Mouse (Mus musculus) C2C12 (cell line): ENCODE data around the gene Ankrd9. TPM values are rescaled to one million over a fixed set of nuclear protein-coding genes. Genes with fewer than 3 reads are reported as not detected.

Source experiments
- H3K27me3 ChIP-seq: one replicate; pipeline ENCODE4 v1.6.1; 2011; ENCODE audit not compliant: control insufficient read depth, insufficient read depth, insufficient read length
- H3K36me3 ChIP-seq: one replicate; pipeline ENCODE4 v1.6.1; 2011; ENCODE audit not compliant: control insufficient read depth, insufficient read depth
- H3K4me3 ChIP-seq: one replicate; pipeline ENCODE4 v1.5.1; 2011; ENCODE audit warnings: mild to moderate bottlenecking, control low read depth; ENCODE audit not compliant: poor library complexity, insufficient read depth, severe bottlenecking
- H3K79me2 ChIP-seq: one replicate; pipeline ENCODE4 v1.6.1; 2011; ENCODE audit not compliant: control insufficient read depth, insufficient read depth
- H3K79me3 ChIP-seq: one replicate; pipeline ENCODE4 v1.6.1; 2011; ENCODE audit warnings: low read depth, control low read depth
- H3ac ChIP-seq: one replicate; pipeline ENCODE3; 2011; ENCODE audit warnings: low read depth; ENCODE audit not compliant: control insufficient read depth, insufficient read length
- CEBPB ChIP-seq: IDR thresholded peaks from one replicate; pipeline ENCODE4 v1.6.1; 2011; ENCODE audit warnings: low read depth, mild to moderate bottlenecking, control low read depth, moderate library complexity
- CTCF ChIP-seq: IDR thresholded peaks from one replicate; pipeline ENCODE4 v1.5.1; 2011; ENCODE audit not compliant: control insufficient read depth, insufficient read depth, insufficient read length
- FOSL1 ChIP-seq: IDR thresholded peaks from one replicate; pipeline ENCODE4 v1.8.0; 2011; ENCODE audit warnings: mild to moderate bottlenecking, low read length; ENCODE audit not compliant: poor library complexity, insufficient read depth, severe bottlenecking
- MAX ChIP-seq: IDR thresholded peaks from one replicate; pipeline ENCODE4 v1.6.1; 2011; ENCODE audit warnings: mild to moderate bottlenecking, control low read depth
- MYOD1 ChIP-seq: IDR thresholded peaks from one replicate; pipeline ENCODE4 v1.6.1; 2011; ENCODE audit warnings: low read depth; ENCODE audit not compliant: control insufficient read depth, insufficient read length
- MYOG ChIP-seq: IDR thresholded peaks from one replicate; pipeline ENCODE4 v1.6.1; 2011; ENCODE audit not compliant: control insufficient read depth, insufficient read length; ENCODE audit errors: extremely low read depth
- USF1 ChIP-seq: IDR thresholded peaks from one replicate; pipeline ENCODE4 v1.6.1; 2011; ENCODE audit warnings: low read depth, mild to moderate bottlenecking, control low read depth, moderate library complexity
- polyA plus RNA-seq: library from polyadenylated mRNA; unstranded; fragments of >200 nt; fragmentation: generic; extraction: Trizol; gene quantifications from one replicate; pipeline ENCODE4 v1.2.1, GENCODE M21; 2012; ENCODE audit warnings: missing spikeins

Gene Ankrd9
- polyA plus RNA-seq, 1 experiment: 11.7 TPM

DNA sequence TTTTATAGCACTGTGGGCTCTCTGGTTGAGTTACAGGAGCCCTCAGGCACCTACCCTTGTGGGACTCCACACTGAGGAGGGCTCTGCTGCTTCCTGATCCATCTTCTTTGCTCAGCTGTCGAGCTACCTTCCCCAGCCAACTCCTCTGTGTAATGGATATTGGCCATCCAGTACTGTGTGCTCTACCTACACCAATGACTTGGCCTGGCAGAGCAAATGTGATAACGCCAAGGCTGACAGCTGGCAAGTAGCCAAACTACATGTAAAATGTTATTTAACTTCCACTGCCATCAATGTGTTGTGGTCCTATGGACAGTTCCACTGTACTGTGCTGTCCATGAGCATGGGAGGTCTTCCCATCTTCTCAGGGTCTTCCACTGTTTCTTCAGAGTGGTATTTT is 16.9 kb downstream of the Ankrd9 start:
- no peaks in the 10 kb centered on the region for H3K27me3 ChIP-seq
- no peak overlapping the region for H3K4me3 ChIP-seq
- peaks cover 16% of the 10 kb centered on the region for H3K36me3 ChIP-seq
- no peak overlapping the region for H3ac ChIP-seq
- no peaks in the 10 kb centered on the region for H3K79me3 ChIP-seq
- no peak for TF ChIP-seq MYOG
- TF ChIP-seq MYOD1: no peak
- TF ChIP-seq CEBPB: no peak
- TF ChIP-seq FOSL1: no peak
- no peak for TF ChIP-seq CTCF
- no peak for TF ChIP-seq MAX
- no peak for TF ChIP-seq USF1
- no peaks in the 10 kb centered on the region for H3K79me2 ChIP-seq

DNA sequence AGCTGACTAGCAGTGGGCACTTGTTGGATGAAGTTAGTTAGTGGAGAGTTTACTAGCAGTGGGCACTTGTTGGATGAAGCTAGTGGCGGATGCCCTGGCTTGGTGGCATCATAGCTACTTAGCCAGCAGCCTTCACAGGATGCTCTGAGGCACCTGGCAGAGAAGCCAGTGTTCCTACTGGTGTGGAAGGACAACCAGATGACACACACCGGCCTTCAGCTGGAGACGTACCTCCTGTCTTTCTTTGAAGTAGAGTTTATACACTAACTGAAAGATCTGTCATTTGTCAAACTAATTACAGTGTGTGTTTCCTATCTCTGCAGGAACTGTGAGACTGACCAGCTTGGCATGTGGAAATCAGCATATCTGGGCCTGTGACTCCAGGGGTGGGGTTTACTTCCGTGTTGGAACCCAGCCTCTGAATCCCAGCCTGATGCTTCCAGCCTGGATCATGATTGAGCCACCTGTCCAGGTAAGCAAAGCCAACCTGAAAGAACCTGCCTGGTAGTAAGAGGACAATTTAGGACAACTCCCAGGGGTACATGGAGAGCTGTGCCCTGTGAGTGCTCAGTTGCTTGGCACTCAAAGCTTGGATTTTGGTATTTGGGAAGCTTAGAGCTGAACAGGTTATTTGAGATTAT is 24.4 kb downstream of the Ankrd9 start:
- H3K79me2 ChIP-seq: no peaks in the 10 kb centered on the region
- H3K36me3 ChIP-seq: peaks cover 13% of the 10 kb centered on the region
- TF ChIP-seq MAX (no peak), MYOD1 (no peak), MYOG (no peak), FOSL1 (no peak), CTCF (no peak)
- no peak overlapping the region for H3ac ChIP-seq
- no peak overlapping the region for H3K4me3 ChIP-seq
- no peaks in the 10 kb centered on the region for H3K79me3 ChIP-seq
- no peaks in the 10 kb centered on the region for H3K27me3 ChIP-seq

DNA sequence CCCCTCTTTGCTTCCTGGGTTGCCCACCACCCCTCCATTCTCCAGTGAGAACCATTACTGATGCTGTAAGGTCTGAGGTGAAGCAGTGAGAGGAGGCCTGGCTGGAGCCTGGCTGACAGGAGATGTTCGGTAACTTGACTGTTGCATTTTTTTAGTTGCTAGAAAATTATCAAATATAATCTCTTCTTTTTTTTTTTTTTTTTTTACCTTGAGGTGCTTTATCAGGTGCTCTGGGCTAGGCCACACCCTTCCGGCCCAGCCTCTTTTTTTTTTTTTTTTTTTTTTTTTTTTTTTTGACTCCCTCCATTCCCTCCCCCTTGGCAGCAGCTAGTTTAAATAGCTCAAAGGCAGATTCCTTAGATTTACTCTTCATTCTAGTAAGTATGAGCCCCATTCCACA is 24.9 kb downstream of the Ankrd9 start:
- Histone ChIP-seq H3K4me3 (no peak overlapping the region), H3K27me3 (no peaks in the 10 kb centered on the region), H3K79me2 (no peaks in the 10 kb centered on the region), H3K36me3 (peaks cover 9% of the 10 kb centered on the region), H3K79me3 (no peaks in the 10 kb centered on the region), H3ac (no peak overlapping the region)
- TF ChIP-seq MAX: no peak
- no peak for TF ChIP-seq CEBPB
- no peak for TF ChIP-seq MYOG
- TF ChIP-seq CTCF: no peak
- TF ChIP-seq FOSL1: no peak
- no peak for TF ChIP-seq USF1
- no peak for TF ChIP-seq MYOD1

DNA sequence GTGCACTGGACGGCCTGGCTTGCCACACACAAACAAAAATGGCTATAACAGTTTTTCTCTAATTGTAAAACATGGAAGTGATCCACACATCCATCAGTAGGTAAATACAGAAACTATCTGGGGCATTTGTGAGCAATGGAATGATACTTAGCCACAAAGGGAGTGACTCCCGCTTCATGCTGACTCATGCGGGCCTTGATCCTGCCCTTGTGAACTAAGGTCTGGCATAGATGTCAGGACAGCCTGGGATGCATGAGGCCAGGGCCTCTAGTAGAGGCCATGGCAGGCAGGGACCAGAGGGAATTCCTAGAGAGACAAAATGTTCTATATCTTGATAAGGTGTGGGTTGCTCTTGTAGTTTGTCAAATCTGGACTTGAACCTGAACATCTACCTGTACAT is 25.4 kb downstream of the Ankrd9 start:
- H3K27me3 ChIP-seq: no peaks in the 10 kb centered on the region
- H3K79me2 ChIP-seq: no peaks in the 10 kb centered on the region
- no peak overlapping the region for H3ac ChIP-seq
- TF ChIP-seq MYOG: no peak
- peak; percentile 28 for TF ChIP-seq MAX
- TF ChIP-seq FOSL1: no peak
- TF ChIP-seq USF1: no peak
- no peak for TF ChIP-seq CTCF
- peaks cover 9% of the 10 kb centered on the region for H3K36me3 ChIP-seq
- H3K79me3 ChIP-seq: no peaks in the 10 kb centered on the region
- no peak overlapping the region for H3K4me3 ChIP-seq

DNA sequence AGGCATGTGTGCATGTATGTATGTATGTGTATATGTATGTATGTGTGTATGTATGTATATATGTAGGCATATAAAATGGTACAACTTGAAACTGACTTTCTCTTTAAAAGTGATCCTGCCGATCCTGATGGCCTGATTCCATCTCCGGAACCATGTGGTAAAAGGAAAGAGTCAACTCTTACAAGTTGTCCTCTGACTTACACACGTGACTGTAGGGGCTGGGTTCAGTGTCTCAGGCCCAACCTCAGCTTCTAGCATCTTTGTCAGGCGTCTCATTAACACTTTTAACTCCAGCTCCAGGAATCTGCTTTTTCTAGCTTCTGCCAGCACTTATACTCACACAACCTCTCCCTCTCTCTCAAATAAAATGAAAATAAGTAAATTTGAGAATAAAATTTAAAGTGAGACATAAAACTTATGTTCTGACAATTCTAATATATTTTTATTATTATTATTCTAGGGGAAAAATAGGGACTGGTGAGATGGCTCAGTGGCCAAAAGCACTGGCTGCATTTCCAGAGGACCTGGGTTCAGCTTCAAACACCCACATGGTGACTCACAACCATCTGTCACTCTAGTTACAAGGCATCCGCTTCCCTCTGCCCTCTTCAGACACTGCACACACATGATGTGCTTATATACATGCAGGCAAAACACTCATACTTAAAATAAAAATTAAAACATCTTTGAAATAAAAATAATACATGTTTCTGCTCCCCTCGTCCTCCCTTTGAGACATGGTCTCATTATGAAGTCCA is 26.0 kb downstream of the Ankrd9 start:
- Histone ChIP-seq H3K79me2 (no peaks in the 10 kb centered on the region), H3K4me3 (no peak overlapping the region), H3K36me3 (peaks cover 9% of the 10 kb centered on the region), H3K79me3 (no peaks in the 10 kb centered on the region), H3ac (no peak overlapping the region), H3K27me3 (no peaks in the 10 kb centered on the region)
- TF ChIP-seq MYOD1 (peak; percentile 30), USF1 (peak; percentile 70), FOSL1 (peak; percentile 22), CEBPB (no peak), MYOG (no peak)

DNA sequence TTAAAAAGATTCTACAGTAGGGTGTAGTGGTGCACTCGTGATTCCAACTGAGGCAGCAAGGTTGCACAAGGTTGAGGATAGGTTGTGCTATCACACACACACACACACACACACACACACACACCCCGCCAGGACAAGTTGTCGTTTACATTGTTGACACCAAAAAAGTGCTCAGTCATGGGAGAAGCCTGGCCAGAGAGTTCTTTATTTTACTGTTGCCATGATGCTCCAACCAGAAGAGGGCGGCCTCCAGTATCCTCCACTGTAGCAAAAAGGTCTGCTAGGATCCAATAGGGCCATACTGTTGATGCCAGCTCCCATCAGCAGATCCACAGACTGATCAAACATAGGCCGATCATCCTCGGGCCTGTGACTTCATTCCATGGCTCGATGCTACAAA is 27.6 kb downstream of the Ankrd9 start:
- H3K79me2 ChIP-seq: no peaks in the 10 kb centered on the region
- H3K4me3 ChIP-seq: no peak overlapping the region
- H3K79me3 ChIP-seq: no peaks in the 10 kb centered on the region
- H3K36me3 ChIP-seq: peaks cover 4% of the 10 kb centered on the region
- H3K27me3 ChIP-seq: no peaks in the 10 kb centered on the region
- no peak overlapping the region for H3ac ChIP-seq
- TF ChIP-seq MYOG (no peak), FOSL1 (no peak), USF1 (no peak), CEBPB (no peak), CTCF (no peak), MAX (no peak), MYOD1 (no peak)
